In the genomic region with DNA sequence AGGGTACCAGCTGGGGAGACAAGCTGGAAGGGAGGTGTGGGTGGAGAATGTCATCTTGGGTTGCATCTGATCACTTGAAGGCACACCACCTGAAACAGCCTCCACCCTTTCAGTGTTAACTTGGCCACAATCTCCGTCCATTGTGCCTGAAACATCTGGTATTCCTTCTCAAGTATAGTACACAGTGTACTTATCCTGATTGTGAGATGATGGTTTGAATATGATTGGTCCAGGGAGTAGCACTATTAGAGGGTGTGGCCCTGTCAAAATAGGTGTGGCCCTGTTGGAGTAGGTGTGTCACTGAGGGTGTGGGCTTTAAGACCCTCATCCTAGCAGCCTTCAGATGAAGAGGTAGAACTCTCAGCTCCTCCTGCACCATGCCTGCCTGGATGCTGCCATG, we compare ENCODE assay signal across 22 mouse cellular contexts.
"Had no signal": no experiment of that assay in that cellular context is flagged by ENCODE, and none has a peak within 500 bp of the region (broad histone marks: within the 10 kb centered on the region; RNA-seq: fewer than 3 reads in every experiment).

No protein-coding gene starts in this region.

- ATAC-seq: intestine, embryonic 15.5 days; midbrain, embryonic 15.5 days had no signal

- H3K9ac ChIP-seq: intestine, embryonic 15.5 days; kidney, embryonic 15.5 days; lung, embryonic 15.5 days; midbrain, embryonic 15.5 days; neural tube, embryonic 12.5 days; neural tube, embryonic 15.5 days had no signal

- H3K4me1 ChIP-seq: intestine, embryonic 15.5 days; kidney, embryonic 15.5 days; lung, embryonic 15.5 days; megakaryocyte, embryonic 14.5 days; neural tube, embryonic 12.5 days had no signal

- H3K27ac ChIP-seq: intestine, embryonic 15.5 days; kidney, embryonic 15.5 days; left cerebral cortex, adult 2 months; lung, embryonic 15.5 days; midbrain, embryonic 10.5 days; midbrain, embryonic 15.5 days; neural tube, embryonic 12.5 days; neural tube, embryonic 15.5 days had no signal

- H3K9me3 ChIP-seq: intestine, embryonic 15.5 days; kidney, embryonic 15.5 days; lung, embryonic 15.5 days; midbrain, embryonic 10.5 days; midbrain, embryonic 15.5 days; neural tube, embryonic 12.5 days; neural tube, embryonic 15.5 days had no signal

- H3K27me3 ChIP-seq: intestine, embryonic 15.5 days; kidney, embryonic 15.5 days; lung, embryonic 15.5 days; megakaryocyte, embryonic 14.5 days; midbrain, embryonic 15.5 days; neural tube, embryonic 12.5 days; neural tube, embryonic 15.5 days had no signal

- H3K4me2 ChIP-seq: intestine, embryonic 15.5 days; kidney, embryonic 15.5 days; lung, embryonic 15.5 days; midbrain, embryonic 15.5 days; neural tube, embryonic 12.5 days; neural tube, embryonic 15.5 days had no signal

- H3K36me3 ChIP-seq: intestine, embryonic 15.5 days; kidney, embryonic 15.5 days; lung, embryonic 15.5 days; midbrain, embryonic 10.5 days; midbrain, embryonic 15.5 days; neural tube, embryonic 12.5 days; neural tube, embryonic 15.5 days had no signal

- H3K4me3 ChIP-seq: intestine, embryonic 15.5 days; kidney, embryonic 15.5 days; left cerebral cortex, adult 2 months; lung, embryonic 15.5 days; megakaryocyte, embryonic 14.5 days; midbrain, embryonic 10.5 days; midbrain, embryonic 15.5 days; neural tube, embryonic 12.5 days; neural tube, embryonic 15.5 days had no signal

- DNase-seq: kidney, adult 11 months; kidney, adult 8-10 months; kidney, postnatal 10 days; kidney, postnatal 36 days; layer of hippocampus, postnatal 36 days; lung, adult 18-20 months; lung, postnatal 10 days; lung, postnatal 36 days; right cerebral cortex, adult 18-20 months; right cerebral cortex, postnatal 14 days; right cerebral cortex, postnatal 4 days; thymus, adult 18-20 months; thymus, postnatal 36 days had no signal
